Mouse (Mus musculus) intestine, embryonic 14.5 days (tissue): Measurements from ENCODE around the gene Rasgrf2. TPM values are rescaled to one million over a fixed set of nuclear protein-coding genes. Genes with fewer than 3 reads are reported as not detected.

Source experiments
- ATAC-seq: fragments of 200-750 bp; cut with Nextera tagmentation; replicated peaks from 2 replicates; pipeline ENCODE4 v1.8.0; 2017; ENCODE audit warnings: low read depth, moderate number of reproducible peaks, moderate TSS enrichment, moderate library complexity; ENCODE audit not compliant: low FRiP score, low TSS enrichment
- DNase-seq: peaks from one replicate; pipeline ENCODE4 v3.0.0-alpha.2; 2018; ENCODE audit warnings: low spot score
- H3K27ac ChIP-seq: fragments of 300-500 bp; sonication (generic); 2 replicates; pipeline ENCODE4 v1.5.1; 2014; ENCODE audit warnings: low read depth, mild to moderate bottlenecking, control low read depth
- H3K27me3 ChIP-seq: fragments of 300-500 bp; sonication (generic); replicated peaks from 2 replicates; pipeline ENCODE4 v1.6.1; 2014; ENCODE audit warnings: low read length, control low read depth; ENCODE audit not compliant: control insufficient read depth, insufficient read depth
- H3K36me3 ChIP-seq: fragments of 300-500 bp; sonication (generic); 2 replicates; pipeline ENCODE4 v1.6.1; 2014; ENCODE audit warnings: low read length, control low read depth; ENCODE audit not compliant: control insufficient read depth, insufficient read depth
- H3K4me1 ChIP-seq: fragments of 300-500 bp; sonication (generic); replicated peaks from 2 replicates; pipeline ENCODE4 v1.6.1; 2014; ENCODE audit warnings: low read length, control low read depth, mixed read lengths; ENCODE audit not compliant: control insufficient read depth, insufficient read depth
- H3K4me2 ChIP-seq: fragments of 300-500 bp; sonication (generic); 2 replicates; pipeline ENCODE4 v1.6.1; 2014; ENCODE audit warnings: low read length
- H3K4me3 ChIP-seq: fragments of 300-500 bp; sonication (generic); 2 replicates; pipeline ENCODE4 v1.5.1; 2014; ENCODE audit warnings: low read depth, low read length, control low read depth, mixed read lengths
- H3K9ac ChIP-seq: fragments of 300-500 bp; sonication (generic); 2 replicates; pipeline ENCODE4 v1.6.1; 2014; ENCODE audit warnings: mild to moderate bottlenecking, low read length
- H3K9me3 ChIP-seq: fragments of 300-500 bp; sonication (generic); 2 replicates; pipeline ENCODE4 v1.6.1; 2016; ENCODE audit warnings: low read length, control low read depth; ENCODE audit not compliant: control insufficient read depth
- WGBS: fragments of 180-500 bp; shearing (Covaris S2); extraction: QIAGEN DNeasy Blood & Tissue Kit; methylation state at CpG from one replicate; pipeline ENCODE4 v1.1.7; 2014; 5-methylcytosine and 5-hydroxymethylcytosine counted together
- polyA plus RNA-seq: library from polyadenylated mRNA; unstranded; fragments of >200 nt; fragmentation: Nextera tagmentation; extraction: Ambion mirVana; gene quantifications from 2 replicates; pipeline ENCODE4 v1.2.1, GENCODE M21; 2014

The Rasgrf2 gene
- polyA plus RNA-seq, 1 experiment from 2014 or later, result 1.5 TPM

DNA sequence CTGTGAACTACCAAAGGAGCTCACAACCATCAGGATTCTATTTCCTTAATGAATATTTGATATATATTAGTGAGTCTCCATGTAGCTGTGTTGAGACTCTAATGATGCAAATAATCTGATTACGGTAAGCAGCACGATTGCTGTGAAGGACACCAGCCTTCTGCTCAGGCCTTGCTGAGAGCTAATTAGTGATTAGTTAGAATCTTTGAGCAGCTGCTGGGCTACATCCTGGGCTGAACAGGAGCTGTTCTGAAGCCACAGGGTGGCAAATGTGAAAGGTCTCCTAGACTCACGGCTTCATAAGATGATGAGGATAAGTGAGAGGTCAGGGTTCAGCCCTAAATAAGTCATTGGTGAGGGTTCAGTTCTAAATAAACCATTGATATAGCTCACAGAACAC, 225.1 kb downstream of the Rasgrf2 start:
- H3K36me3 ChIP-seq, result no peaks in the 10 kb centered on the region
- WGBS, result 65% methylated on average over 3 of the region's 3 CpGs
- no peak overlapping the region for H3K4me3 ChIP-seq
- no peak overlapping the region for H3K4me2 ChIP-seq
- no peaks in the 10 kb centered on the region for H3K4me1 ChIP-seq
- H3K9me3 ChIP-seq, result no peaks in the 10 kb centered on the region
- H3K27ac ChIP-seq, result no peak overlapping the region
- no peaks in the 10 kb centered on the region for H3K27me3 ChIP-seq
- H3K9ac ChIP-seq, result no peak overlapping the region
- no peak for ATAC-seq
- no peak for DNase-seq

- WGBS, result 45% methylated on average over 1 of the region's 1 CpGs
- ATAC-seq, result no peak
- Histone ChIP-seq H3K27me3 (no peaks in the 10 kb centered on the region), H3K9ac (no peak overlapping the region), H3K4me3 (no peak overlapping the region), H3K27ac (no peak overlapping the region), H3K4me1 (no peaks in the 10 kb centered on the region), H3K36me3 (no peaks in the 10 kb centered on the region), H3K9me3 (no peaks in the 10 kb centered on the region), H3K4me2 (no peak overlapping the region)
- no peak for DNase-seq
These were observed 235.0 kb downstream of the Rasgrf2 start for GRCm38 (mm10) chr13:91896476-91896875.

DNA sequence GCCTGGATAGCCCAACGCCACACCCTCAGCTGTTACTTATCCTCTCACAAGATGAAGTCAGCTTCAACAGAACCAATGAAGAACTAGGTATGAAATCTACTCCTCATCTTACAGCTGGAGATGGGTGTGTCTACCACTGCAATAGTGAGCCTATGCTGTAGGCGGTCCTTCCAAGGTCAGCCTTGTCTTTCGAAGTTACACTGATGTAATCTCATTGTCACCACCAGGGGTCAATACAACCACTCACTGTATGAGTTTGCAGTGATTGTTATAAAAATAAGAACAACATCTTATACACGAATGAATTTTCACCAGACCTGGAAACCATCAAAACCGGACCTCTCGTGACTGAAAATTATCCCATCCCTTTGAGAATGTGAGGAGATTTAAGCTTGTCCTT, 238.3 kb downstream of the Rasgrf2 start:
- 61% methylated on average over 6 of the region's 6 CpGs for WGBS
- H3K4me3 ChIP-seq, result no peak overlapping the region
- H3K4me2 ChIP-seq, result no peak overlapping the region
- H3K36me3 ChIP-seq, result no peaks in the 10 kb centered on the region
- H3K9me3 ChIP-seq, result no peaks in the 10 kb centered on the region
- H3K27ac ChIP-seq, result no peak overlapping the region
- DNase-seq (no peak), ATAC-seq (no peak)
- no peak overlapping the region for H3K9ac ChIP-seq
- no peaks in the 10 kb centered on the region for H3K4me1 ChIP-seq
- no peaks in the 10 kb centered on the region for H3K27me3 ChIP-seq

DNA sequence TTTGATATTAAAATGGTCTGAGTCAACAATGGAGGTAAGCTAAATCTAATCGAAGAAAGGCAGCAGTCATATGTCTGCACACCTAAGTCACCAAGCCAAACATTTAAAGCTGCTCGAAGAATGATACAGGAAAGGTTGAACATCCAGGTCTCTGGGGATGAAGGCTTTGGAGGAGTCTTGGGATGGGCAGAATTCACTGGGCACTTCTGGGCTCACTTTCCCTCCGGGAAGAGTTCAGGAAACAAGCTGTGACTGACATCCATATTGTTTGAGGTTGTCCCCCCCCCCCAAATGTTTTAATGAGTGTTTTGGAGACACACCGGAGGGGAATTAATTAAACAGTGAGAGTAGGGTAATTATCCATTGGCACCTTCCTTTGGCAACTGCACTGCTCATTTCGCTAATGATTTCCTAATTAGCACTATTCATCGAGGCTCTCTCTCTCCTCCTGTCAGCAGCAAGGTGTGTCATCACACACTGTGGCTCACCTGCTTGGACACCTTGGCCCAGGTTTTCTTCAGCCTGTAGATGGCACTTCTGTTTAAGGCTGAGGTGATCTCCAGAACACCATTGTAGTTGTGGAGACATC, 241.3 kb downstream of the Rasgrf2 start:
- H3K27ac ChIP-seq, result no peak overlapping the region
- WGBS, result 90% methylated on average over 6 of the region's 6 CpGs
- DNase-seq, result no peak
- no peaks in the 10 kb centered on the region for H3K4me1 ChIP-seq
- no peak for ATAC-seq
- H3K36me3 ChIP-seq, result no peaks in the 10 kb centered on the region
- H3K4me3 ChIP-seq, result no peak overlapping the region
- H3K9ac ChIP-seq, result no peak overlapping the region
- no peaks in the 10 kb centered on the region for H3K9me3 ChIP-seq
- H3K4me2 ChIP-seq, result no peak overlapping the region
- H3K27me3 ChIP-seq, result no peaks in the 10 kb centered on the region

GRCm38 (mm10) chr13:91884714-91885386, 246.6 kb downstream of the Rasgrf2 start:
- Histone ChIP-seq H3K4me1 (no peaks in the 10 kb centered on the region), H3K4me2 (no peak overlapping the region), H3K27me3 (no peaks in the 10 kb centered on the region), H3K9me3 (no peaks in the 10 kb centered on the region), H3K36me3 (no peaks in the 10 kb centered on the region), H3K4me3 (no peak overlapping the region), H3K27ac (no peak overlapping the region), H3K9ac (no peak overlapping the region)
- ATAC-seq (no peak), DNase-seq (no peak)
- 77% methylated on average over 5 of the region's 5 CpGs for WGBS

DNA sequence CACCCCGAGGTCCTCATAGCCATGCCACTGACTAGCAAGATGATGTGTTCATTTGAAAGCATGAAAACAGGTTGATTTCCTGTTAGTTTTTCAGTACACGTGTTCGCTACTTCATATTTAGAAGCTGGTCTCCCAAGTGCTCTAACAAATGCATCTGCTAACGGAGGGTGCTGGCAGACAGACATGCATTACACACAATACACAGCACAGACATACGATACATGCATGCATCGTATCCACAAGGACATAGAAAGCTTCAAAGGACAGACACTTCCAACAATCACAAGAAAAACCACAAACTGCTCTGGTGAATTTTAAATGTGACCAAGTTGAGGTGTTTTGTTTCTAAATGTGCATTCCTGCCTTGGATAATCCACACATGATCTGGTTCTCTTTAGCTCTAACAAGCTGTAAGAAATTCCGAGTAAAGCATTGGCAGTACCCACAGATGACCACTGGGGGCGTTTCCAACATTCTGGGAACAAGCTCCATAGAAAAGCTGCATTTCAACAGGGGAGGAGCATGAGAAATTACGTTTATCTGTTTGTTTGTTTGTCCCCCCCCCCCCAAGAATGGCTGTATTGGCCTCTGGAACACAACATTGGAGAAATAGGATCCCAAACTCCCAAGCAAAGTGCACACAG, 249.5 kb downstream of the Rasgrf2 start:
- DNase-seq (peak; percentile 72), ATAC-seq (no peak)
- no peak overlapping the region for H3K27ac ChIP-seq
- H3K4me2 ChIP-seq, result no peak overlapping the region
- H3K4me1 ChIP-seq, result no peaks in the 10 kb centered on the region
- no peaks in the 10 kb centered on the region for H3K9me3 ChIP-seq
- H3K4me3 ChIP-seq, result no peak overlapping the region
- no peaks in the 10 kb centered on the region for H3K36me3 ChIP-seq
- no peaks in the 10 kb centered on the region for H3K27me3 ChIP-seq
- 63% methylated on average over 9 of the region's 9 CpGs for WGBS
- no peak overlapping the region for H3K9ac ChIP-seq

DNA sequence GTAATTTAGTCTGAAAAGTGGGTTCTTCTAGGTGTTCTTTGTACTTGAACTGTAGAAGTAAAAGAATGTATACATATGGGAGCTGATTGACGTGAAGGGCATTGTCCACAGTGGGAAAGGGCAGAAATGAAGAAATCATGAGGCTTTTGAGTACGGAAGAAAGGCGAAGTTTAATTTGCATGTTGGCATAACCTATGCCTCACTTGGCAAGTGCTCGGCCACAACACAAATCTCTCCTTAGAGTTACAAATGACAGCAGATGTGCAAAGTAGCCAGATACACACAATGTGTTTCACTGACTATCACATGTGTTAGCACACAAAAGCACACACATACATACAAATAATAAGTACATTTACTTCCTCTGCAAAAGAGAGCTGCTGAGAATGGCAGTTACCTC, 251.2 kb downstream of the Rasgrf2 start:
- Histone ChIP-seq H3K4me3 (no peak overlapping the region), H3K27ac (no peak overlapping the region), H3K4me1 (no peaks in the 10 kb centered on the region), H3K27me3 (no peaks in the 10 kb centered on the region), H3K9me3 (no peaks in the 10 kb centered on the region), H3K9ac (no peak overlapping the region), H3K36me3 (no peaks in the 10 kb centered on the region), H3K4me2 (no peak overlapping the region)
- no peak for ATAC-seq
- WGBS, result 83% methylated on average over 4 of the region's 4 CpGs
- DNase-seq, result no peak

GRCm38 (mm10) chr13:91877996-91878395, 253.5 kb downstream of the Rasgrf2 start:
- H3K4me2 ChIP-seq, result no peak overlapping the region
- H3K4me1 ChIP-seq, result no peaks in the 10 kb centered on the region
- no peak overlapping the region for H3K4me3 ChIP-seq
- no peaks in the 10 kb centered on the region for H3K36me3 ChIP-seq
- no peak for DNase-seq
- no peak overlapping the region for H3K9ac ChIP-seq
- H3K27me3 ChIP-seq, result no peaks in the 10 kb centered on the region
- no peaks in the 10 kb centered on the region for H3K9me3 ChIP-seq
- WGBS, result 77% methylated on average over 3 of the region's 3 CpGs
- no peak overlapping the region for H3K27ac ChIP-seq
- no peak for ATAC-seq

DNA sequence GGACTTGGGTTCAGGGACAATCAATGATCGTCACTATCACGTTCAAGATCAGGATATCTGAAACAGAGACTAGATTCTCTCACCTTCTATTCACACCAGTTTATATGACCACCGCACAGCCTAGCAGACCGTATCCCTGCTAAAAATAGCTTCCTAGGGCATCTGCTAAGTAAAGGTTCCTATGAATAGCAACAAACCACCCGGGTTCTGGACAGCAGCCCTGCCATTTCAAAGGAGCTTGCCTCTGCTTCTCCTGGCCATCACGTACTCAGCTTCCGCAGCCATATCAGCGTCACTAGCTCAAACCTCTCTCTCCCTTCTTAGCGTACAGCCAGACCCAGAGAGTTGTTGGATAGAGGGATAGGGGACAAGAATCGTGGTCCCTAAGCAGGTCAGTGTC, 254.1 kb downstream of the Rasgrf2 start:
- Histone ChIP-seq H3K4me2 (no peak overlapping the region), H3K9me3 (no peaks in the 10 kb centered on the region), H3K9ac (no peak overlapping the region), H3K36me3 (no peaks in the 10 kb centered on the region), H3K4me3 (no peak overlapping the region), H3K4me1 (no peaks in the 10 kb centered on the region), H3K27ac (no peak overlapping the region), H3K27me3 (no peaks in the 10 kb centered on the region)
- DNase-seq (no peak), ATAC-seq (0 out of 2 replicates have a peak, but pooled peaks have one; percentile 12)
- 74% methylated on average over 10 of the region's 10 CpGs for WGBS
